Mouse (Mus musculus): ENCODE results near the gene Tomm70a.
"Not testable (repeated sequence)": the region's sequence is repeated elsewhere in the genome, so short reads cannot be mapped to it uniquely, and the experiment has no call there.

The Tomm70a gene

DNA sequence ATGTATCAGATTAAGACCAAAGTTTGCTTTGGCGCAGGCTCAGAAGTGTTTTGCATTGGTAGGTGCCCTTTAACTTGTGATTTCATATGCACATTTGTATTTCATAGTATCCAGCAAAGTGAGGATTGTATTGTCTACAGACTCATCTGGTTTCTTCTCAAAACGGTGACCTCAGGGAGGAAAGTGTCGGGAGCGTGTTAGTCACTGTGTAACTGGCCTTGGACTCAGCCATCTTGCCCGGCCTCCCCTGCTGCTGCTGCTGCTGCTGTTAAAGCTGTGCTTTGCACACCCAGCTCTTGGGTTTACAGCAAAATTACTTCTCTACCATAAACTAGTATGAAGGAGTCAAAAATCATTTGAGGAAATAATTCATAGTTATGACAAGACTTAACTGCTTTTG lies 23.2 kb downstream of the Tomm70a start:
- no peak for DNase-seq (ENCODE audit: low spot score in 2 of 2)

DNA sequence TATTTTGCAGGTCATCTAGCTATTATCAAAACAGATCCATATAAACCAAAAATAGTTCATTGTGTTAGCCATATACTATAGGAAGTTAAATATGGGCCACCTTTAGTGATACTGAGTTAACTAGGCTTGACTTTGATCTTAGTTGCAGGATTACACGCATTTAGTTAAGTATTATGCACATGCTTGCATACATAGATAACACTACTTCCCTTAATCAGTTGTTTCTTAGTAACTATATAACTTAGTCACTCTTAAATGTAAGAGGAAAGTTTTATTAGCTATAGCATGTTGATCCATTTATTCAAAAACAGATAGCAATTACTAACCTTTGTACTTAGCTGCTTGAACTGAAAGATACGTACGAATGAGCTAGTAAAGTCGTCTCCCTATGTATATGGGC lies 29.9 kb downstream of the Tomm70a start:
- DNase-seq (ENCODE audit: low spot score in 2 of 2) = no peak

GRCm38 (mm10) chr16:57155899-57156298 lies 34.4 kb downstream of the Tomm70a start:
- DNase-seq (ENCODE audit: low spot score in 2 of 2) = no peak

- DNase-seq (ENCODE audit: low spot score in 2 of 2) = no peak
These were observed 35.6 kb downstream of the Tomm70a start for GRCm38 (mm10) chr16:57157076-57157475.

DNA sequence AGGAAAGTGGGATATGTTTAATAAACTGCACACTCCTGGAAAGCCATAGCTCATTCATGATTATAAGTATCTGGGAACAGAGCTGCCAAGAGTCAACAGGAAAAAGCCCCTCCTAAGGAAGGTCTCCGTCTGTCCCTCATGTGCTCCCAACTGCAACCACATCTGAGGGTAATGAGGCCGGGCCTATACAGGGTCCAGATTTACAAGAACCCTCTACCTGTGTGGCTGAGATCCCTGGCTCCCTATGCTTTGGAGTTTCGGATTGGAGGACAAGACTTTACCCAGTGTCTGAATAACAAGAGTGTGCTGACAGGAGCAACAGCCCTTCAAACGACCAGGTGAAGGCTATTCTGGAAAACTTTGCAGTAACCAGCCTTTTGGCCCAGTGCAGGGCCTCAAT lies 36.2 kb downstream of the Tomm70a start:
- DNase-seq (ENCODE audit: low spot score in 2 of 2) = no peak

DNA sequence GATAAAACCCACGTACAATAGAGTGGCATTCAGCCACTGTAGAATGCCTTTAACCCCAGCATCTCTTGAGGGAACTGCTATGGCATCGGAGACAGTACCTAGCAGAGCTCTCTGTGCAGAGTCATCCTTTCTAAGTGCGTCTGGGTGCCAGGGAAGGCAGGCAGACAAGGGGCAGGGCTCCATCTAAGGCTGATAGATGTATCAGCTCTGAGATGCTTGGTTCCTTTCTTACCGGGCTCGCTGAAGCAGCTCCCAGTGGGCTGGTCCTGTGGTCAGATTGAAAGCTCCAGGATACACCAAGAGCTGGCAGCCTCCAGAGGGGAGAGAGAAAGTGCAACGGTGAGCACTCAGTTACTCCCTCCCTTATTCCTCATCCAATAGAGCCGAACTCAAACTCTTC lies 38.3 kb downstream of the Tomm70a start:
- no peak for DNase-seq (ENCODE audit: low spot score in 2 of 2)

DNA sequence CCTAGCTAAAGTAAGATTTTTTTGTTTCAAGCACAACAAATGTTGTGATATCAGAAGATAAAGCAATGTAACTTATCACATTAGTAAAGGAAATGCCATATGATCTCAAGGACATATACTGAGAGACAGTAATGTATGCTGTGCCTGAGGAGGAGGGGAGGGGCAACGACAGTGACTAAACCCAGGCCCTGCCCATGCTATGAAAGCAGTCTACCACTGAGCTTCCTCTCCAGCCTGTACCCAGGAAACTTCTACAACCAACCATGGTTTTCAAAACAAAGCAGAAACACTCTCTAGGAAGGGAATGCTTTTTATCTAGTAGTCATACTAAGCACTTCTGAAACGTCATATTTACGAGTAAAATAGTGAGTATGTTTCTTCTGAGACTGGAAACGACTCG lies 41.3 kb downstream of the Tomm70a start:
- DNase-seq (ENCODE audit: low spot score in 2 of 2) = no peak

GRCm38 (mm10) chr16:57163694-57164093 lies 42.2 kb downstream of the Tomm70a start:
- DNase-seq (ENCODE audit: low spot score in 2 of 2) = no peak

DNA sequence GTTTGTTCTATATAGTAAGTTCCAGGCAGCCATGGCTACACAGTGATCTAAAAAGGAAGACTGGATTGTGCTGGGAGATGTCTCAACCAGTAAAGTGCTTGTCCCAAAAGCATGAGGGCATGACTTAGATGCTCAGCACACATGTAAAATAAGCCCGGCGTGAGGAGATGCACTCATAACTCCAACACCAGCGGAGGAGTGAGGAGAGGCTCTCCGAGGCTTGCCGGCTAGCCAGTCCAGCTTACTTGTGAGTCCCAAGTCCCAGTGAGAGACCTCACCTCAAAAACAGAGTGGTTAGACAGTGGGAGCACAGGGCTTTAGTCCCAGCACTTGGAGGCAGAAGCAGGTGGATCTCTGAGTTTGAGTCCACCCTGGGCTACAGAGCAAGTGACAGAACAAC lies 43.7 kb downstream of the Tomm70a start:
- no peak for DNase-seq (ENCODE audit: low spot score in 2 of 2)

DNA sequence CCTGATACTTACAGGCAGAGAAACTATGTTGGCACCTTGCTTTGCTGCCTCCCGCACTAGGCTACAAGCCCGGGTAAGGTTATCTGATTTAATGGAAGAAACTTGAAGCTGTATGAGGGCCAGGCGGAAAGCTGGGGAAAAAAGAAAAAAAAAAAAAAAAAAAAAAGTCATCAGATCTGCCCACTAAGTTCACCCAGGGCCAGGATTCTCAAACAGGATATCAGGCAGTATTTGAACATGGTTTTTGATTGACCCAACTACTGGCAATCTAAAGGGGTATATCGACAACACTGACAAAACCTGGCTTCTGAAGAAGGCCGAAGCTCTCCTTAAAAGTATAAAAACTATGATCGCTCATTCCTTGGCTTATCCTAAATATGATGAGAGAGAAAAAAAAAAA lies 44.6 kb downstream of the Tomm70a start:
- DNase-seq (ENCODE audit: low spot score in 2 of 2) = no peak

DNA sequence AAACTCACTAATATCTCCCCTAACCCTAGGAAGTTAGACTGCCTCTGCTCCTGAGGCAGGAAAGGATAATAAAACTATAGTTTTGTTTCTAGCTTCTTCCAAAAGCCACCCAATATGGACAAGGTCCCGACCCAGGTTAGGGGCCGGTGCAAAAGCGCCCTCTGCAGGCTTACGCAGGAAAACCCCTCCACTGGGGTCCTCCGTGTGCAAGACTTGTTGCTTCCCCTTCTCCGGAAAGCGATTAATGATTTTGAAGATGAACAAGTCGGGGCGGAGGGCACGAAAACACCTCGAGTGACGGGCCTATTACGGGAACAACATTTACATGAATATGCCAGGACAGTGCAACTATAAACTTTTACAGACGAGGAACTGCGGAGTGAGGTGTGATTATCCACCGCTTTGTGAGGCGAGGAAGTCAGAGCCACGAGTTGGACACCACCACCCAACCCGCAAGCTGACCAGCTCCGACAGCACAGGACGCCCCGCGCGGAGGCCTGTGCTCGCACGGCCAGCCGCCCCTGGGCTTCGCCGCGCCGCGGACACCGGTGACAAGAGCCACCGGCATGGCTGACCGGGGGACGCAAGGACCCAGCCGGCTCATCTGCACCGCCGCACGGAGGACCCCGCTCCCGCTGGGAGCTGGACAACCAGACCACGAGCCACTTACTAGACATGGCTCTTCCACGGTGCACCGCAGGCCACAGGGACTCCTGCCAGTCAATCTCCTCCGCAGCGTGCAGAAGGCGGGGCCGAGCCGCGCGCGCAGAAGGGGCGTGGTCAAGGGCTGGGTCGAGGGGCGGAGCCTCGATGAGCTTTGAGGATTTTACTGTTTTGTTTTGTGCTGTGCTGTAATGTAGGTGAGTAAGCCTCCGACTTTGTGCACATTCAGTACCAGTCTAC lies 45.4 kb downstream of the Tomm70a start, which contains the start of gene Nit2:
Nit2 (minus strand) TSS at position 731 of the 903 bp plus-strand sequence.
- peak; percentile 88 to 89 for DNase-seq (ENCODE audit: low spot score in 2 of 2)

DNA sequence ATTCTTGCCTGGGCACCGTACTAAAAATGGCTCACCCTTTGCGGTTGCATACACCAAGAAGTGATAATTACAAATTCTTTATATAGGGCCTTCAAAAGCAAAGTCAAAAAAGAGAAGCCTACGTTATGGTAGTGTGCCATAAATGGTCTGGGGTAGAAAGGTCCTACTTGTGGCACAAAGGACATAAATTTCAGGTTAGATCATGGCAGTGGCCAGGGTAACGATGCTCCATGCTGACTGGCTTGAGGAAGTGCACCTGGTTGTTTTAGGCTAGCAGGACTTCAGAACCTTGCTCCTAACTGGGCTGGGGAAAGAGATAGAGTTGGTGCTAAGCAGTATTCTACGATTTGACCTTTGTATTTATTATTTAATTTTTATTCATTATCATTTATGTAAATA lies 46.0 kb downstream of the Tomm70a start:
- DNase-seq (ENCODE audit: low spot score in 2 of 2) = no peak

GRCm38 (mm10) chr16:57168236-57168635 lies 46.7 kb downstream of the Tomm70a start:
- DNase-seq (ENCODE audit: low spot score in 2 of 2) = no peak

DNA sequence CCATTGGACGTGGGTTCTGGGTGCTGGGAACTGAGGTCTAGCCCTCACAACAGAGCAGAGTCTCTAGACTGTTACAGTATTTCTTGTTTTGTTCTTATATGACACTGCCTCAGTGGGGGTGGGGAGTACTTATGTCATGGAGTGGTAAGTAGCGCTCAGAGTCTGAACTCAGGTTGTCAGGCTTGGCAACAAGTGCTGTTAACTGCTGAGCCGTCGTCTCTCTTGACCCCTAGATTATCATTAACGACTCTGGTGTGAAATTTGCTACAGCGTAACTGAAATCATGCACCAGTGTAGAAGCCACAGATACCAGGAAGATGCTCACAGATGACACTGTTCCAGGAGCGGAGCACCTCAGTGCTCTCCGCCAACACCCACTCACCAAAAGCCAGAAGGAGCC lies 49.7 kb downstream of the Tomm70a start:
- DNase-seq (ENCODE audit: low spot score in 2 of 2) = no peak

- no peak for DNase-seq (ENCODE audit: low spot score in 2 of 2)
These were observed 50.1 kb downstream of the Tomm70a start for GRCm38 (mm10) chr16:57171570-57171969.

DNA sequence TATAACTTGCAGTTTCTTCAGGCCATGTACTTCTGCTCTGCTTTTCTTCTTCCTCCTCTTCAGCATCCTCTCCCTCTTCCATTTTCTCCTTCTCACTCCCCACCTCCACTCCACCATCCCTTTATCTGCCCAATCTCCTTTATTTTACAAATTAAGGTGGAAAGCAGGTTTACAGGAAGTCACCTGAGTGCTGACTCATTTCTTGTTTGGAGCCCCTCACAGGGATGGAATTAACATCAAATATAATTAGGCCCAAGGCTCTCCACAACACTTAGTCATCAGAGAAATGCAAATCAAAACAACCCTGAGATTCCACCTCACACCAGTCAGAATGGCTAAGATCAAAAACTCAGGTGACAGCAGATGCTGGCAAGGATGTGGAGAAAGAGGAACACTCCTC lies 53.0 kb downstream of the Tomm70a start:
- not testable (repeated sequence) for DNase-seq (ENCODE audit: low spot score in 2 of 2)

DNA sequence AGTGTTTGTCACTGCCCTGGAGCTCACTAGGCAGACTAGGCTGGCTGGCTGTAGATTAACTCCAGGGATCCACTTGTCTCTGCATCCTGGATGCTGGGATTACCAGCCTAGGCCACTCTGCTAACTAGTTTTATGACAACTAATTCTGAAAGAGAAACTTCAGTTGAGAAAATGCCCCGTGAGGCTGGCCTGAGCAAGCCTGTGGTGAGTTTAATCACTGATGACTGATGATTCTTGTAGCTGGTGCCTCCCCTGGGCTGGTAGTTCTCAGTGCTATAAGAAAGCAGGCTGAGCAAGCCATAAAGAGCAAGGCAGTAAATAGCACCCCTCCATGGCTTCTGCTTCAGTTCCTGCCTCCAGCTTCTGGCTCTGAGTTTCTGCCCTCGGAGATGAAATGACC lies 54.2 kb downstream of the Tomm70a start:
- DNase-seq (ENCODE audit: low spot score in 2 of 2) = no peak

DNA sequence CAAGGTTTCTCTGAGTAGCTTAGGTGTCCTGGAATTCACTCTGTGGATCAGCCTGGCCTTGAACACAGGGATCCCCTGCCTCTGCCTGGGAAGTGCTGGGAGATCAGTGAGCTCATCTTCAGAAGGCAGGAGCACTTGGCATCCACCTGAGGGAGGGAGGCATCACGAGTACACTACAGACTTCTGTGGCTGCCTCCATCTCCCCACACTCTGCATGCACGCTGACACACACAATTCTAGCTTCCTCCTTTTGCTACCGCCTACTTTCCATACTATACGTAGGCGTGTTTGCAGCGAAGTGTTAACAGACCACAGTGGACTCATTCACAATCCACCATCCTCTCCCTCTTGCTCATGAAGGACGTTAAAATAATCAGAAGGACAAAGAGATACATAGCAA lies 54.8 kb downstream of the Tomm70a start:
- DNase-seq (ENCODE audit: low spot score in 2 of 2) = peak; percentile 72 to 83

- DNase-seq (ENCODE audit: low spot score in 2 of 2) = no peak
These were observed 55.8 kb downstream of the Tomm70a start for GRCm38 (mm10) chr16:57177254-57177653.

DNA sequence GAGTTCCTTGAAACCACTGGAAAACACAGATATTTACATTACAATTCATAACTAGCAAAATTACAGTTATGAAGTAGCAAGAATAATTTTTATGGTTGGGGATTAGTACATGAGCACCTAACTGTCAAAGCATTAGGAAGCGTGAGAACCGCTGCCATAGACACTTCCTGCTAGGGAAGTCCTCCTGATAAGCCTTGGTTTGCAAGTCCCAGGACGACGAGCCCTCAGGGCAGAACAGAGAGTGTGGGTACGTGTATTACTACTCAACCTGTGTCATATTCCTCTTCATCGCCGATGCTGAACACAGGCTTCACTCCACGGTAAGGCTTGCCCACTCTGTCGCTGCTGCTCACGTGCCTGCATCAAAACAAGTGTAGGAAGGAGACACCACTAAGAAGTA lies 56.2 kb downstream of the Tomm70a start:
- DNase-seq (ENCODE audit: low spot score in 2 of 2) = no peak

- DNase-seq (ENCODE audit: low spot score in 2 of 2) = peak in 1 of 2 experiments; percentile 35
These were observed 59.7 kb downstream of the Tomm70a start for GRCm38 (mm10) chr16:57181180-57181579.

GRCm38 (mm10) chr16:57182037-57182436 lies 60.5 kb downstream of the Tomm70a start:
- DNase-seq (ENCODE audit: low spot score in 2 of 2) = no peak

DNA sequence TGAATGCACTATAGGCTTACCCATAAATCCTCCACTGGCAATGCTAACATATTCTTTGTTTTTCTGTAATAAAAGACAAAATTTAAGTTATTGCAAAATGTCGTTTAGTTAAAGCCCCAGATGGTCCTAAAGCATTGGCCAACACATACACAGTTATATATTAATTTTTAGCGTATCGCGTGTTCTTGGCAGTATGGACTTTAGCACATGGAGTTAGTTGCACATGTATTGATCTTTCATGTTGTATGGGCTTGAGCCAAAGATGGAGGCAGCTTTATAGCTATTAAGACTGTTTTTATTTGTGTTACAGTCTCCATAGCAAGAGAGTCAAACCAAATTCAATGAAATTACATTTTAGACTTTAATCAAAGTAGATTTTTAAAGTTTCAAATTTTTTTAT lies 65.1 kb downstream of the Tomm70a start:
- no peak for DNase-seq (ENCODE audit: low spot score in 2 of 2)

DNA sequence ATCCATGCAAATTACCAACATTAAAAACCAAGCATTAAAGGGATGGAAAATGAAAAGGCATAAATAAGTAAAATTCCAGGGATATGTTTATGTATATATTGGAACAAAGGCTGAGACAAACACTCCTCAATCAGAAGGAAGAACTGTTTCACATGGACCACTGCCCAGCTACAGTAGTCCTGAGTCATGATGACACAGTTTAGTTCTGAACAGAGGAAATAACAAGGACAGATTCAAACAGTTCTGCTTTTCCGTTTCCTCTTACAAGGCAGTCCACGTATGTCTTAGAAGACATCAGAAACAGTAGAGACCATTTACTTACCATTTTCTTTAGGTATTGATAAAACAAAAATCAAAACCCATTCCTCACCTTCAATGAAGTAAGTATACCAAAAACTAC lies 68.0 kb downstream of the Tomm70a start:
- no peak for DNase-seq (ENCODE audit: low spot score in 2 of 2)

Data from right cerebral cortex, postnatal 36 days (tissue).